Mouse (Mus musculus) midbrain, embryonic 16.5 days (tissue): ENCODE measurements around the gene Gprin1. TPM values are rescaled to one million over a fixed set of nuclear protein-coding genes. Genes with fewer than 3 reads are reported as not detected.
A peak's percentile ranks its signal among the peaks of the same experiment; 100 is the strongest.

ENCODE experiments used
- ATAC-seq: fragments of 200-750 bp; cut with Nextera tagmentation; 2 replicates; pipeline ENCODE4 v1.8.0; 2017; ENCODE audit warnings: moderate TSS enrichment
- H3K27ac ChIP-seq: fragments of 300-500 bp; sonication (generic); 2 replicates; pipeline ENCODE4 v1.5.1; 2014; ENCODE audit warnings: mild to moderate bottlenecking, low read length, mixed read lengths
- H3K27me3 ChIP-seq: fragments of 300-500 bp; sonication (generic); 2 replicates; pipeline ENCODE4 v1.6.1; 2014; ENCODE audit warnings: low read depth, low read length, mixed read lengths; ENCODE audit not compliant: control insufficient read depth, insufficient read depth
- H3K36me3 ChIP-seq: fragments of 300-500 bp; sonication (generic); 2 replicates; pipeline ENCODE4 v1.6.1; 2014; ENCODE audit warnings: mild to moderate bottlenecking, low read length, moderate library complexity, mixed read lengths; ENCODE audit not compliant: control insufficient read depth, insufficient read depth
- H3K4me1 ChIP-seq: fragments of 300-500 bp; sonication (generic); 2 replicates; pipeline ENCODE4 v1.6.1; 2014; ENCODE audit warnings: mild to moderate bottlenecking, low read length, mixed read lengths; ENCODE audit not compliant: control insufficient read depth, insufficient read depth
- H3K4me2 ChIP-seq: fragments of 300-500 bp; sonication (generic); 2 replicates; pipeline ENCODE4 v1.6.1; 2014; ENCODE audit warnings: mild to moderate bottlenecking, low read length, mixed read lengths
- H3K4me3 ChIP-seq: fragments of 300-500 bp; sonication (generic); 2 replicates; pipeline ENCODE4 v1.5.1; 2014; ENCODE audit warnings: low read depth, mild to moderate bottlenecking, low read length, moderate library complexity, mixed read lengths
- H3K9ac ChIP-seq: fragments of 300-500 bp; sonication (generic); 2 replicates; pipeline ENCODE4 v1.6.1; 2014; ENCODE audit warnings: low read depth, low read length, mixed read lengths
- H3K9me3 ChIP-seq: fragments of 300-500 bp; sonication (generic); replicated peaks from 2 replicates; pipeline ENCODE4 v1.6.1; 2014; ENCODE audit warnings: mild to moderate bottlenecking, low read length, mixed read lengths; ENCODE audit not compliant: control insufficient read depth, poor library complexity, severe bottlenecking
- WGBS: fragments of 180-500 bp; shearing (Covaris S2); extraction: QIAGEN DNeasy Blood & Tissue Kit; methylation state at CpG from one replicate; pipeline ENCODE4 v1.1.7; 2014; 5-methylcytosine and 5-hydroxymethylcytosine counted together
- polyA plus RNA-seq: library from polyadenylated mRNA; unstranded; fragments of >200 nt; fragmentation: Nextera tagmentation; extraction: Ambion mirVana; gene quantifications from 2 replicates; pipeline ENCODE4 v1.2.1, GENCODE M21; 2015

The Gprin1 gene
- polyA plus RNA-seq, 1 experiment from 2014 or later, result 5.5 TPM

DNA sequence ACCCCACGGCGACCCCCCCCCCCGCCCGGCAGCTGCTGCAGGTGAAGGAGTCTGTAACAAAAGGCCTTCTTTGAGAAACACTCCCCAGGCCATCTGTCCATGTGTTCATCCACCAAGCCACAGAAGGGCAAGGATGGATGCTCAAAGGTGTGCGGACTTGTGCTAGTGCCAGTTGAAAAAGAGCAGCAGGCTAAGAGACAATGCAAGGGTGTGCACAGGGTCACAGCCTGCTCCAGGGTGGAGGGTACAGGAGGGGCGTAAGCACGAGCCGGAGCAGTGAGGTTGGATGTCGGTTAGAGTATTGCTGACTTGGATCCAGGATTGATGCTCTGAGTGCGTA lies 983 bp downstream of the Gprin1 start:
- 27% methylated on average over 10 of the region's 10 CpGs for WGBS
- Histone ChIP-seq H3K9me3 (no peaks in the 10 kb centered on the region), H3K4me3 (peak overlapping the region; percentile 68), H3K36me3 (no peaks in the 10 kb centered on the region), H3K27me3 (peaks cover 3% of the 10 kb centered on the region; the same call in 1 of the 2 replicates), H3K9ac (peak overlapping the region; percentile 83), H3K27ac (peak overlapping the region; percentile 92), H3K4me1 (peaks cover 50% of the 10 kb centered on the region), H3K4me2 (peak overlapping the region; percentile 61)
- ATAC-seq, result peak; percentile 19

DNA sequence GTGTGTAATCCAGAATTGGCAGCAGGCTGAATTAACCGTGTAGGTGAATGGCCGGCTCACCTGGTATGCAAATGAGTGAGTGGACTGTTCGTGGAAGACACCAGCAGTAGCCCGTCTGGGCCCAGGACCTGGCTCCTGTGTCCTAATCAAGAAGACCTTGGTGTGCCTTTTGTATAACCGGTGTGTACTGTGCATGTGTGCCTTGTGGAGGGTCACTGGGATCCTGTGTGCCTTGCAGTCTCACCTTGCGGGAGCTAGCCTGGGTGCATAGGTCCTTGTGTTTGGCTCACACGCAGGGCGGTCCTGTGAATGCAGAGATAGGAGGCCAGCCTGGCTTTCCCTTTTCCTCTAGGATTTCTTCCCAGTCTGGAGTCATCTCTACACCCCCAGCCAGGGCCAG lies 1.5 kb downstream of the Gprin1 start:
- peaks cover 3% of the 10 kb centered on the region; the same call in 1 of the 2 replicates for H3K27me3 ChIP-seq
- H3K4me1 ChIP-seq, result peaks cover 50% of the 10 kb centered on the region
- peak overlapping the region; percentile 68 for H3K4me3 ChIP-seq
- H3K9me3 ChIP-seq, result no peaks in the 10 kb centered on the region
- H3K27ac ChIP-seq, result peak overlapping the region; percentile 92
- ATAC-seq, result no peak
- H3K9ac ChIP-seq, result peak overlapping the region; percentile 83
- peak overlapping the region; percentile 61 for H3K4me2 ChIP-seq
- WGBS, result 82% methylated on average over 8 of the region's 8 CpGs
- no peaks in the 10 kb centered on the region for H3K36me3 ChIP-seq

DNA sequence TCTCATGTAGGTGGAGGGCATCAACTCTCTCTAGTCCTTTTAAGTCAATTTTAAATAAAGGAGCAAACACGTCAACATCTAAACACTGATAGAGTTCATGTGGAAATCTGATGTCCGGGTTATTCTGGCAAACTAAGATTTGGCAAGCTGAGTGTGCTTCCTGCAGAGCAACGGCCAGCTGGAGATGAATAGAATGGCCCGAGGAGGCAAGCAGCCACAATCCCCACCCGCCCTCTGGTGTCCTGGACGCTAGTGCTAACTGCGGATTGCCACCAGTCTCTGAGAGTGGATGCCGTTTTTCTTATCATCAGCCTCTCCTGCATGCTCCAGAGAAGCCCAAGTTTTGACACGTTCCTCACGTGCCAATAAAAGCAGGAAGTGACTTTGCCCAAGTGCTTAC lies 2.8 kb downstream of the Gprin1 start:
- H3K27ac ChIP-seq, result no peak overlapping the region
- peak overlapping the region; percentile 2; the same call in 1 of the 2 replicates for H3K4me3 ChIP-seq
- H3K4me2 ChIP-seq, result peak overlapping the region; percentile 61
- H3K4me1 ChIP-seq, result peaks cover 46% of the 10 kb centered on the region
- H3K9me3 ChIP-seq, result no peaks in the 10 kb centered on the region
- H3K27me3 ChIP-seq, result peaks cover 3% of the 10 kb centered on the region; the same call in 1 of the 2 replicates
- no peak for ATAC-seq
- 27% methylated on average over 10 of the region's 10 CpGs for WGBS
- H3K9ac ChIP-seq, result 0 out of 2 replicates have a peak overlapping the region, but pooled peaks have one; percentile 20
- H3K36me3 ChIP-seq, result no peaks in the 10 kb centered on the region

DNA sequence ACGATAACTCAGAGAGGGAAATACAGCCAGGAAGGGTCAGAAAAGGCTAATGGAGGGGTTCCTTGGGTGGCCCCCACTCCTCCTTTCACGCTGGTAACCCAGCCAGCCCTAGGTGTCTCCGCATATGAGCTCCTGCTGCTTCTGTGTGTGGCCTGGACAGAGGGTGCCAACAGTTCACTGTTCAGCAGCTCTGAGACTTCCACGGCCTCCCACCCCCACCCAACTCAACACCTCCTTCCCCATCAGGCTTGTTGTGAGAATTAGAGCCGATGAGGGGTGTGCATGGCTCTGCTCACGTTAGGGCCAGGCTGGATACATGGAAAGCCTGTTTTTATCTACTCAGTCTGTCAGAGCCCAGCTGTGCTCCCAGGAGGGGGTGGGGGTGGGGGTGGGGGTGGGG lies 3.6 kb downstream of the Gprin1 start:
- Histone ChIP-seq H3K4me2 (peak overlapping the region; percentile 21; the same call in 1 of the 2 replicates), H3K27me3 (peaks cover under 1% of the 10 kb centered on the region; the same call in 1 of the 2 replicates), H3K9ac (no peak overlapping the region), H3K36me3 (no peaks in the 10 kb centered on the region; the same call in 1 of the 2 replicates), H3K4me1 (peaks cover 46% of the 10 kb centered on the region), H3K4me3 (no peak overlapping the region), H3K27ac (no peak overlapping the region), H3K9me3 (no peaks in the 10 kb centered on the region)
- ATAC-seq, result no peak
- WGBS, result 36% methylated on average over 6 of the region's 6 CpGs

DNA sequence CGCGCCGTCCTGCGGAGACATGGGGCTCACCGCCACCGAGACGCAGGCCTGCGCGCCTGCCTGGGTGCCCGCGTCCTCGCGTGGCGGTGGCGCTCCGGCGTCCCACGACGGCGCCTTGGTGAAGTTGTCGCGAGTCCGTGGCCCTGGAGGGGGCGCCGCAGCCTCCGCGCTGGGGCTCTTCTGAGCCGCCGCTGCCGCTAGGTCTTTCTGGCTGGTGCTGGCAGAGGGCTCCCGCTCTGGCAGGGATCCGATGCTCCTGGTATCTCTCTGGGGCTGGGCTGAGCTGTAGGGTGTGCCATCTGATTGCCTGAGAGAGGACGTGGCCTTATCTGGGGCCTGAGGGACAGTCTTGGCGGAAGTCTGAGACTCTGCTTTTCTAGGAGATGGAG lies 11.5 kb downstream of the Gprin1 start:
- 7% methylated on average over 34 of the region's 34 CpGs for WGBS
- no peaks in the 10 kb centered on the region for H3K9me3 ChIP-seq
- peak overlapping the region; percentile 6; the same call in 1 of the 2 replicates for H3K4me3 ChIP-seq
- peaks cover 8% of the 10 kb centered on the region; the same call in 1 of the 2 replicates for H3K4me1 ChIP-seq
- peak overlapping the region; percentile 46; the same call in 1 of the 2 replicates for H3K9ac ChIP-seq
- peaks cover 38% of the 10 kb centered on the region for H3K36me3 ChIP-seq
- ATAC-seq, result no peak
- peak overlapping the region; percentile 33; the same call in 1 of the 2 replicates for H3K4me2 ChIP-seq
- no peaks in the 10 kb centered on the region; the same call in 1 of the 2 replicates for H3K27me3 ChIP-seq
- no peak overlapping the region for H3K27ac ChIP-seq

DNA sequence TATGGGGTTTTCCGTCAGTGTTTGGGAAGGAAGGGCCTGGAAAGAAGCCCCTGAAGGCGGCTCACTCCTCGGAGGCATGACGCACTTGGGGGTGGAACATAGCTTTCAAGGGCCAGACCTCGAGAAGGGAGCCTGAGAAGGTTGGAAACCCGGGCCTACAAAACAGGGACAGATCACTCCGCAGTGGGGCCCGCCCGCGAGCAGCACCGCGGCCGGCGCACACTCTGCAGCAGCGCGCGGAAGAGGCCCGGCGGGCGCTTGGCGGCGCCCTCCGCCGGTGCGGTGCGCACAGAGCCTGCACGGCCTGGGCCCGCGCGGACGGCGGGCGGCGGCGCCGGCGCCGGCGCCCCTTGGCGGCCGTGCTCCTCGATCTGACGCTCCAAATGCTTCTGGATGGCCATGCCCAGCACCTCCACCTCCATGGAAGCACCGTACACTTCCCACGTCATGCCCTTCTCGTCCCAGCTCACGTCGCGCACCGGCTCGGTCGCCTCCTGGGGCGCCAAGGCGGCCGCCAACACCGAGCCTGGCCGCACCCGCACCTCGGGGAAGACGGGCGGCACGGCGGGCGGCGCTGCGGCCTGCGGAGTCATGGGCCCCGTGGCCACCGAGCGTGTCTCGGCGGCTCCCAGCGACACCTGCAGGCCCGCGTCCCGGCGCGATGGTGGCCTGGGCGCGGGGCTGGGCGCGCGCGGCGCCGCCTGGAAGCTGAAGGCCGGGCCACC lies 12.0 kb downstream of the Gprin1 start:
- Histone ChIP-seq H3K27me3 (no peaks in the 10 kb centered on the region; the same call in 1 of the 2 replicates), H3K4me3 (peak overlapping the region; percentile 6; the same call in 1 of the 2 replicates), H3K36me3 (peaks cover 38% of the 10 kb centered on the region), H3K9me3 (no peaks in the 10 kb centered on the region), H3K9ac (peak overlapping the region; percentile 38; the same call in 1 of the 2 replicates), H3K27ac (no peak overlapping the region), H3K4me2 (peak overlapping the region; percentile 33), H3K4me1 (peaks cover 8% of the 10 kb centered on the region; the same call in 1 of the 2 replicates)
- ATAC-seq, result no peak
- WGBS, result 3% methylated on average over 70 of the region's 87 CpGs

DNA sequence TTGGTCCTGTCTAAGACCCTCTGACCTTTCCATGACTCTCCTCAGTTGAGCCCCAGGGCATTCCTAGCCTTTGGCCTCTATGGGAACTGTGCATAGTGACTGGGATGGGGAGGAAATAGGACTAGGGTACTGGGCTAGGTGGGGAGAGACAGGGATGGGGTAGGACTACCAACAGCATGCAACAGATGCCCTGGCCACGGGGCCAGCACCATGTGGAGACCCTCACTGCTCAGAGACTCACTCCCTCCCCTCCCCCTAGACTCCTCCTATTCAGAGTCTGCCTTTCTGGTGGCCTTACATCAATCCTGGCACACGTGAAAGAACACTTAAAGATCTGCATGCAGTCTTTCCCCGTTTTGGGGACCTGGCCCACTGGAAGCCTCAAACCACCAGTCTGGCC lies 12.7 kb downstream of the Gprin1 start:
- H3K27ac ChIP-seq, result no peak overlapping the region
- no peak for ATAC-seq
- no peaks in the 10 kb centered on the region; the same call in 1 of the 2 replicates for H3K27me3 ChIP-seq
- no peak overlapping the region for H3K9ac ChIP-seq
- H3K4me3 ChIP-seq, result no peak overlapping the region
- no peaks in the 10 kb centered on the region for H3K9me3 ChIP-seq
- 29% methylated on average over 3 of the region's 3 CpGs for WGBS
- peaks cover 38% of the 10 kb centered on the region for H3K36me3 ChIP-seq
- no peak overlapping the region for H3K4me2 ChIP-seq
- H3K4me1 ChIP-seq, result peaks cover 8% of the 10 kb centered on the region; the same call in 1 of the 2 replicates

DNA sequence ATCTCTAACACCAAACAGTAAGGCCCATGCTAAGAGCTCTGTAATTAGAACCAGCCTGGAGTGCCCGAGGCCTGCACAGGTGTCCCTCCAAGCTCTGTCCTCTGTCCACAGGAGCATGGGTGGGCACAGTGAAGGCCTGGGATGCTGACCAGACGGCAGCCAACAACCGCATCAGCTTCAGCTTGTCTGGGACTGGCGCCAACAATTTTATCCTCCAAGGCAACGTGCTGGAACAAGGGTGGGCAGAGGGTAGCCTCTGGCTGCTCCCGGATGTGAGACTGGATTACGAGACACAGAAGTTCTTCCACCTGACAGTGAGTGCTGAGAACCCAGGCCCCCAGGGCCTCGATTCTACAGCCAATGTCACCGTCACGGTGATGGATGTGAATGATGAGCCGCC lies 23.5 kb downstream of the Gprin1 start:
- Histone ChIP-seq H3K4me2 (no peak overlapping the region), H3K9ac (no peak overlapping the region), H3K9me3 (no peaks in the 10 kb centered on the region), H3K4me1 (no peaks in the 10 kb centered on the region), H3K27me3 (no peaks in the 10 kb centered on the region), H3K36me3 (no peaks in the 10 kb centered on the region), H3K27ac (no peak overlapping the region), H3K4me3 (no peak overlapping the region)
- 63% methylated on average over 11 of the region's 11 CpGs for WGBS
- ATAC-seq, result no peak

DNA sequence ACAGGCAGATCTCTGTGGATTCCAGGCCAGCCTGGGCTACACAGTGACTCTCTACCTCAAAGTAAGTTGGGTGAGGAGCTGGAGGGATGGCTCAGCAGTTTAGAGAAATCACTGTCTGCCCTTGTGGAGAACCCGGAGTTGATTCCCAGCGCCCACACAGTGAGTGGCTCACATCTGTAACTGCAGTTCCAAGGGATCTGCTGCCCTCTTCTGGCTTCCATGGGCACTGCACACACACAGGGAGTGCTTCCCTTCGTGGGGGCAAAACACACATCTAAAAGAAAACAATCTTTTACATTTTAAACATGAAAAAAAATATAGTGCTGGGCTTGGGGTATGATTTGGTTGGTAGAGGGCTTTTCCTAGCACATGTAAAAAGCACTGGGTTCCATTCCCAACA lies 26.5 kb downstream of the Gprin1 start:
- ATAC-seq, result no peak
- no peak overlapping the region for H3K4me2 ChIP-seq
- no peaks in the 10 kb centered on the region for H3K27me3 ChIP-seq
- no peaks in the 10 kb centered on the region for H3K36me3 ChIP-seq
- H3K27ac ChIP-seq, result no peak overlapping the region
- H3K4me3 ChIP-seq, result no peak overlapping the region
- WGBS, result 92% methylated on average over 3 of the region's 3 CpGs
- no peak overlapping the region for H3K9ac ChIP-seq
- no peaks in the 10 kb centered on the region for H3K9me3 ChIP-seq
- no peaks in the 10 kb centered on the region for H3K4me1 ChIP-seq
